Mouse (Mus musculus): ENCODE results near the gene Pum3. TPM values are rescaled to one million over a fixed set of nuclear protein-coding genes. Genes with fewer than 3 reads are reported as not detected.

Gene Pum3
- total and polyA plus RNA-seq, 2 experiments = 13.2 to 14.3 TPM

- DNase-seq (ENCODE audit: extremely low read depth, low read depth, low spot score) = no peak
- Histone ChIP-seq H3K9ac (ENCODE audit: low read depth, low read length) (no peak overlapping the region), H3K27ac (replicated peaks; ENCODE audit: insufficient read depth, low read depth, low read length) (no peak overlapping the region), H3K79me2 (ENCODE audit: control insufficient read depth, insufficient read depth, low read length) (no peaks in the 10 kb centered on the region; the same call in 1 of the 2 replicates), H3K4me3 (ENCODE audit: insufficient read depth, low read depth, low read length) (no peak overlapping the region), H3K36me3 (ENCODE audit: control insufficient read depth, insufficient read depth, low read length) (peaks cover 60% of the 10 kb centered on the region), H3K27me3 (ENCODE audit: control insufficient read depth, insufficient read depth, low read length) (no peaks in the 10 kb centered on the region), H3K4me1 (ENCODE audit: control insufficient read depth, insufficient read depth, low read length) (no peaks in the 10 kb centered on the region)
- WGBS = 85% methylated on average over 4 of the region's 4 CpGs
- TF ChIP-seq POLR2A (IDR thresholded peaks at IDR 0.05; ENCODE audit: extremely low read depth, insufficient read depth, low read length) (no peak), CTCF (IDR thresholded peaks at IDR 0.05; ENCODE audit: low read depth, low read length) (no peak)
These were observed 12.2 kb downstream of the Pum3 start for GRCm38 (mm10) chr19:27417375-27417774.

GRCm38 (mm10) chr19:27416569-27416968, 13.1 kb downstream of the Pum3 start:
- H3K9ac ChIP-seq (ENCODE audit: low read depth, low read length) = no peak overlapping the region
- peaks cover 59% of the 10 kb centered on the region for H3K36me3 ChIP-seq (ENCODE audit: control insufficient read depth, insufficient read depth, low read length)
- H3K27me3 ChIP-seq (ENCODE audit: control insufficient read depth, insufficient read depth, low read length) = no peaks in the 10 kb centered on the region
- H3K4me1 ChIP-seq (ENCODE audit: control insufficient read depth, insufficient read depth, low read length) = peaks cover 5% of the 10 kb centered on the region; the same call in 1 of the 2 replicates
- no peaks in the 10 kb centered on the region; the same call in 1 of the 2 replicates for H3K79me2 ChIP-seq (ENCODE audit: control insufficient read depth, insufficient read depth, low read length)
- TF ChIP-seq POLR2A (IDR thresholded peaks at IDR 0.05; ENCODE audit: extremely low read depth, insufficient read depth, low read length) = no peak
- peak; percentile 92 for TF ChIP-seq CTCF (IDR thresholded peaks at IDR 0.05; ENCODE audit: low read depth, low read length)
- 61% methylated on average over 11 of the region's 11 CpGs for WGBS
- peak; percentile 24 for DNase-seq (ENCODE audit: extremely low read depth, low read depth, low spot score)
- no peak overlapping the region for H3K4me3 ChIP-seq (ENCODE audit: insufficient read depth, low read depth, low read length)
- no peak overlapping the region for H3K27ac ChIP-seq (replicated peaks; ENCODE audit: insufficient read depth, low read depth, low read length)

- TF ChIP-seq CTCF (IDR thresholded peaks at IDR 0.05; ENCODE audit: low read depth, low read length) (no peak), POLR2A (IDR thresholded peaks at IDR 0.05; ENCODE audit: extremely low read depth, insufficient read depth, low read length) (no peak)
- Histone ChIP-seq H3K27me3 (ENCODE audit: control insufficient read depth, insufficient read depth, low read length) (no peaks in the 10 kb centered on the region), H3K4me3 (ENCODE audit: insufficient read depth, low read depth, low read length) (no peak overlapping the region), H3K9ac (ENCODE audit: low read depth, low read length) (no peak overlapping the region), H3K27ac (replicated peaks; ENCODE audit: insufficient read depth, low read depth, low read length) (no peak overlapping the region), H3K4me1 (ENCODE audit: control insufficient read depth, insufficient read depth, low read length) (peaks cover 10% of the 10 kb centered on the region), H3K79me2 (ENCODE audit: control insufficient read depth, insufficient read depth, low read length) (no peaks in the 10 kb centered on the region), H3K36me3 (ENCODE audit: control insufficient read depth, insufficient read depth, low read length) (peaks cover 41% of the 10 kb centered on the region)
- 27% methylated on average over 4 of the region's 4 CpGs for WGBS
- DNase-seq (ENCODE audit: extremely low read depth, low read depth, low spot score) = peak; percentile 96
These were observed 18.3 kb downstream of the Pum3 start for GRCm38 (mm10) chr19:27411340-27411739.

- Histone ChIP-seq H3K4me3 (ENCODE audit: insufficient read depth, low read depth, low read length) (no peak overlapping the region), H3K36me3 (ENCODE audit: control insufficient read depth, insufficient read depth, low read length) (peaks cover 37% of the 10 kb centered on the region), H3K27ac (replicated peaks; ENCODE audit: insufficient read depth, low read depth, low read length) (peak overlapping the region; percentile 75), H3K27me3 (ENCODE audit: control insufficient read depth, insufficient read depth, low read length) (no peaks in the 10 kb centered on the region), H3K9ac (ENCODE audit: low read depth, low read length) (no peak overlapping the region), H3K4me1 (ENCODE audit: control insufficient read depth, insufficient read depth, low read length) (peaks cover 10% of the 10 kb centered on the region), H3K79me2 (ENCODE audit: control insufficient read depth, insufficient read depth, low read length) (no peaks in the 10 kb centered on the region)
- no peak for TF ChIP-seq CTCF (IDR thresholded peaks at IDR 0.05; ENCODE audit: low read depth, low read length)
- no peak for TF ChIP-seq POLR2A (IDR thresholded peaks at IDR 0.05; ENCODE audit: extremely low read depth, insufficient read depth, low read length)
- DNase-seq (ENCODE audit: extremely low read depth, low read depth, low spot score) = no peak
- 85% methylated on average over 4 of the region's 4 CpGs for WGBS
These were observed 18.9 kb downstream of the Pum3 start for GRCm38 (mm10) chr19:27410751-27411150.

GRCm38 (mm10) chr19:27409782-27410181, 19.8 kb downstream of the Pum3 start:
- TF ChIP-seq CTCF (IDR thresholded peaks at IDR 0.05; ENCODE audit: low read depth, low read length) (no peak), POLR2A (IDR thresholded peaks at IDR 0.05; ENCODE audit: extremely low read depth, insufficient read depth, low read length) (no peak)
- Histone ChIP-seq H3K9ac (ENCODE audit: low read depth, low read length) (no peak overlapping the region), H3K36me3 (ENCODE audit: control insufficient read depth, insufficient read depth, low read length) (peaks cover 29% of the 10 kb centered on the region)

GRCm38 (mm10) chr19:27409196-27409595, 20.4 kb downstream of the Pum3 start:
- H3K36me3 ChIP-seq (ENCODE audit: control insufficient read depth, insufficient read depth, low read length) = peaks cover 27% of the 10 kb centered on the region
- 97% methylated on average over 4 of the region's 4 CpGs for WGBS
- no peak overlapping the region for H3K27ac ChIP-seq (replicated peaks; ENCODE audit: insufficient read depth, low read depth, low read length)
- H3K4me3 ChIP-seq (ENCODE audit: insufficient read depth, low read depth, low read length) = no peak overlapping the region
- no peaks in the 10 kb centered on the region for H3K27me3 ChIP-seq (ENCODE audit: control insufficient read depth, insufficient read depth, low read length)
- H3K4me1 ChIP-seq (ENCODE audit: control insufficient read depth, insufficient read depth, low read length) = peaks cover 10% of the 10 kb centered on the region
- no peak for DNase-seq (ENCODE audit: extremely low read depth, low read depth, low spot score)
- H3K9ac ChIP-seq (ENCODE audit: low read depth, low read length) = no peak overlapping the region
- no peak for TF ChIP-seq CTCF (IDR thresholded peaks at IDR 0.05; ENCODE audit: low read depth, low read length)
- TF ChIP-seq POLR2A (IDR thresholded peaks at IDR 0.05; ENCODE audit: extremely low read depth, insufficient read depth, low read length) = no peak
- no peaks in the 10 kb centered on the region for H3K79me2 ChIP-seq (ENCODE audit: control insufficient read depth, insufficient read depth, low read length)

More at GRCm38 (mm10) chr19:27409782-27410181, 19.8 kb downstream of the Pum3 start:
- H3K4me3 ChIP-seq (ENCODE audit: insufficient read depth, low read depth, low read length) = no peak overlapping the region
- no peaks in the 10 kb centered on the region for H3K27me3 ChIP-seq (ENCODE audit: control insufficient read depth, insufficient read depth, low read length)
- no peak for DNase-seq (ENCODE audit: extremely low read depth, low read depth, low spot score)
- no peak overlapping the region for H3K27ac ChIP-seq (replicated peaks; ENCODE audit: insufficient read depth, low read depth, low read length)
- peaks cover 10% of the 10 kb centered on the region for H3K4me1 ChIP-seq (ENCODE audit: control insufficient read depth, insufficient read depth, low read length)
- no peaks in the 10 kb centered on the region for H3K79me2 ChIP-seq (ENCODE audit: control insufficient read depth, insufficient read depth, low read length)

Data from liver, adult 2 months (tissue).